Mouse (Mus musculus) frontal cortex, postnatal 10 days (tissue): ENCODE measurements around the gene Rarb.
A peak's percentile ranks its signal among the peaks of the same experiment; 100 is the strongest.

Source experiments
- DNase-seq, 2 experiments: peaks; one replicate each; pipeline ENCODE4 v3.0.0; 2022; ENCODE audit warnings: low spot score in 2 of 2, mixed read lengths in 1 of 2

The Rarb gene

GRCm38 (mm10) chr14:16735331-16736012 lies 83.5 kb downstream of the Rarb start:
- no peak for DNase-seq

- no peak for DNase-seq
Observed at GRCm38 (mm10) chr14:16733595-16734298, 85.2 kb downstream of the Rarb start.

GRCm38 (mm10) chr14:16732054-16732453 lies 86.9 kb downstream of the Rarb start:
- DNase-seq, result no peak

- no peak for DNase-seq
Observed at GRCm38 (mm10) chr14:16728175-16728838, 90.6 kb downstream of the Rarb start.

- DNase-seq, result no peak
Observed at GRCm38 (mm10) chr14:16723991-16724390, 95.0 kb downstream of the Rarb start.

- DNase-seq, result no peak
Observed at GRCm38 (mm10) chr14:16717821-16718220, 101.1 kb downstream of the Rarb start.

GRCm38 (mm10) chr14:16714344-16714955 lies 104.5 kb downstream of the Rarb start:
- no peak for DNase-seq

- no peak for DNase-seq
Observed at GRCm38 (mm10) chr14:16713773-16714172, 105.2 kb downstream of the Rarb start.

GRCm38 (mm10) chr14:16699228-16699627 lies 119.7 kb downstream of the Rarb start:
- no peak for DNase-seq

- DNase-seq, result no peak
Observed at GRCm38 (mm10) chr14:16695453-16696120, 123.4 kb downstream of the Rarb start.

GRCm38 (mm10) chr14:16678335-16678734 lies 140.6 kb downstream of the Rarb start:
- no peak for DNase-seq

- DNase-seq, result no peak
Observed at GRCm38 (mm10) chr14:16677081-16677480, 141.9 kb downstream of the Rarb start.

- peak in 1 of 2 experiments; percentile 26 for DNase-seq
Observed at GRCm38 (mm10) chr14:16670571-16670970, 148.4 kb downstream of the Rarb start.

GRCm38 (mm10) chr14:16639153-16639943 lies 179.6 kb downstream of the Rarb start:
- no peak for DNase-seq

- DNase-seq, result no peak
Observed at GRCm38 (mm10) chr14:16613975-16614374, 205.0 kb downstream of the Rarb start.

GRCm38 (mm10) chr14:16605480-16605879 lies 213.5 kb downstream of the Rarb start:
- no peak for DNase-seq

- DNase-seq, result no peak
Observed at GRCm38 (mm10) chr14:16604469-16605064, 214.4 kb downstream of the Rarb start.

- no peak for DNase-seq
Observed at GRCm38 (mm10) chr14:16603040-16603590, 215.8 kb downstream of the Rarb start.

- peak; percentile 35 to 45 for DNase-seq
Observed at GRCm38 (mm10) chr14:16599224-16599623, 219.7 kb downstream of the Rarb start.

GRCm38 (mm10) chr14:16598074-16598501 lies 220.9 kb downstream of the Rarb start:
- peak; percentile 14 to 17 for DNase-seq
